Mouse (Mus musculus): Measurements from ENCODE around the gene Thyn1. TPM values are rescaled to one million over a fixed set of nuclear protein-coding genes. Genes with fewer than 3 reads are reported as not detected.

Thyn1 gene
- polyA plus RNA-seq, 1 experiment from 2014 or later, result 39.3 TPM

DNA sequence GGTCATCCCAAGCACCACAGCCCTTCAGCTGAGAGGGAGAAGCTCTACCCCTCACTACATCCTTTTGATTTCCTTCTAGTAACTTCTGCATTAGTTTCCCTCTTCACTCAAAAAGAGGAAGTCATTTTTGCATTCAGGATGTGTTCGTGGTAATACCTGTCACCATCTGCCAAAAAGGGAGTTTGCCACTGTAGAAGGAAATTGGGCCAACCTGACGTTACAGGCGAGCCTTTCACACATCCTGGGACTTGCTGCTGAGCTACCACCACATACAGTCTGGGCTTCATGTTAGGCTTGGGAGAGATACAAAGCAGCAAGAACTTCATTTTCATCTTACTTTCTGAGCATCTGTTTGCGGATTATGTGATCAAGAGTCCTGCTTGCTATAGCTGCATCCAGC lies 24.2 kb downstream of the Thyn1 start:
- no peak for ATAC-seq (ENCODE audit: low read depth)
- H3K9ac ChIP-seq (ENCODE audit: low read depth, low read length), result no peak overlapping the region
- H3K4me3 ChIP-seq (ENCODE audit: low read depth, low read length), result no peak overlapping the region
- 0 out of 2 replicates have a peak, but pooled peaks cover 2% of the 10 kb centered on the region for H3K36me3 ChIP-seq (ENCODE audit: control insufficient read depth, insufficient read depth)
- 47% methylated on average over 4 of the region's 4 CpGs for WGBS (ENCODE audit: insufficient replicate concordance)
- no peak overlapping the region for H3K4me2 ChIP-seq (ENCODE audit: low read depth, low read length)
- no peaks in the 10 kb centered on the region for H3K27me3 ChIP-seq (ENCODE audit: control insufficient read depth, insufficient read depth, low read depth, low read length)
- H3K27ac ChIP-seq (ENCODE audit: low read length), result no peak overlapping the region
- no peaks in the 10 kb centered on the region for H3K9me3 ChIP-seq (replicated peaks; ENCODE audit: control insufficient read depth, low read length)
- peaks cover 12% of the 10 kb centered on the region for H3K4me1 ChIP-seq (ENCODE audit: control insufficient read depth, low read depth, low read length)

DNA sequence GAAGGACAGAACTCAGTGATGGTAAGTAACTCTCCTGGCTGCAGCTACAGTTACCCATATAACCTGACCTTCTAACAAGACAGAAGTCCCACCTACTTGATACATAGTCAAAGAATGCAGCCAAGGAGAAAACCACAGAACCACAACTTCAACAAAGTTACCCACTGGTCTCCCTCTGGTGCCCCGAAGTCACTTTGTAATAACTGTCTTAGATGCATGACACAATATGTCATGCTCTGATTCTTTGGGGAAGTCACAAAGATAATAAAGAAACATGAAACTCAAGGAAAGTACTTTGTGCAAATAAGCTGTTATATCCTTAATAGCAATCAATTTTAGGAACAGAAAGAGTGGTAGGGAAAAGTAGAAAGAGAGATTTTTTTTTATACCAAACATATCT lies 27.2 kb downstream of the Thyn1 start:
- Histone ChIP-seq H3K36me3 (ENCODE audit: control insufficient read depth, insufficient read depth) (no peaks in the 10 kb centered on the region), H3K9me3 (replicated peaks; ENCODE audit: control insufficient read depth, low read length) (no peaks in the 10 kb centered on the region), H3K4me2 (ENCODE audit: low read depth, low read length) (no peak overlapping the region), H3K4me3 (ENCODE audit: low read depth, low read length) (no peak overlapping the region), H3K4me1 (ENCODE audit: control insufficient read depth, low read depth, low read length) (peaks cover 20% of the 10 kb centered on the region), H3K9ac (ENCODE audit: low read depth, low read length) (no peak overlapping the region), H3K27ac (ENCODE audit: low read length) (no peak overlapping the region), H3K27me3 (ENCODE audit: control insufficient read depth, insufficient read depth, low read depth, low read length) (no peaks in the 10 kb centered on the region)
- no peak for ATAC-seq (ENCODE audit: low read depth)
- whole genome bisulfite sequencing (ENCODE audit: insufficient replicate concordance), result 17% methylated on average over 1 of the region's 1 CpGs

DNA sequence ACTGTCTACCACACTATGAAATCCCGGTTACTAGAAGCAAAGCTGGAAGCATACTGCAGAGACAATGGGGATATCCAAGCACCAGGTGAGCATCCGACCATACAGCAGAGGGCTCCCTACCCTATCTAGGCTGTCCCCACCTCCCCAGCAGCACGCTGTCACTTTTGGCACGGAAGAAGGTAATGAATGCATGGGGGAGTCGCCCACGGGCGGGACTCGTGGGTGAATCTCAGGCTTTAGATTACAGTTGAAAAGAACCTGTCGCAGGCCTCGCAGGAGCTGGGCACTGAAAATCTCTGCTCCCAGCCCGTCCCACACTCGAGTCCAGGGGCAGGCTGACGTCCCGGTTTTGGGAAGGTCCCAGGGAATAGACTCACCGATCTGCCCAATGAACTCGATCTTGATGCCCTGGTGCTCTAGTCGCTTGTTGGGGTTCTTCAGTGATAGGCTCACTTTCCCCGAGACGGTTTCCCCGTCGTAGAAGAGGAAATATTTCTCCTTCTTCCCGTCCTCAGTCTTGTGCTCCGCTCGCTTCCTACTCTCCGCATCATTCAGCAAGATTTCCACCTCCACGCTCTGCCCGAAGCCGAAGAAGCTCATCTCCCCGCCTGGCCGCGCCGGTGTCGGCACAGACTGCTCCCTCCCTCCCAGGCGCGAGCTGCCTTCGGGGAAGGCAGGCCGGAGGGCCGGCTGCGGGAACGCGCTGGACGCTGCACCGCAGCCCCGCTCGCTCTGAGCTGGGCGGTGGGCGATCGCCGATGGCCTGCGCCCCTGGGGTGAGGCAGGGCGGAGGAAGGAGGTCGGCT lies 29.7 kb downstream of the Thyn1 start:
- under 1% methylated on average over 52 of the region's 52 CpGs for WGBS (ENCODE audit: insufficient replicate concordance)
- peak overlapping the region; percentile 89 for H3K9ac ChIP-seq (ENCODE audit: low read depth, low read length)

DNA sequence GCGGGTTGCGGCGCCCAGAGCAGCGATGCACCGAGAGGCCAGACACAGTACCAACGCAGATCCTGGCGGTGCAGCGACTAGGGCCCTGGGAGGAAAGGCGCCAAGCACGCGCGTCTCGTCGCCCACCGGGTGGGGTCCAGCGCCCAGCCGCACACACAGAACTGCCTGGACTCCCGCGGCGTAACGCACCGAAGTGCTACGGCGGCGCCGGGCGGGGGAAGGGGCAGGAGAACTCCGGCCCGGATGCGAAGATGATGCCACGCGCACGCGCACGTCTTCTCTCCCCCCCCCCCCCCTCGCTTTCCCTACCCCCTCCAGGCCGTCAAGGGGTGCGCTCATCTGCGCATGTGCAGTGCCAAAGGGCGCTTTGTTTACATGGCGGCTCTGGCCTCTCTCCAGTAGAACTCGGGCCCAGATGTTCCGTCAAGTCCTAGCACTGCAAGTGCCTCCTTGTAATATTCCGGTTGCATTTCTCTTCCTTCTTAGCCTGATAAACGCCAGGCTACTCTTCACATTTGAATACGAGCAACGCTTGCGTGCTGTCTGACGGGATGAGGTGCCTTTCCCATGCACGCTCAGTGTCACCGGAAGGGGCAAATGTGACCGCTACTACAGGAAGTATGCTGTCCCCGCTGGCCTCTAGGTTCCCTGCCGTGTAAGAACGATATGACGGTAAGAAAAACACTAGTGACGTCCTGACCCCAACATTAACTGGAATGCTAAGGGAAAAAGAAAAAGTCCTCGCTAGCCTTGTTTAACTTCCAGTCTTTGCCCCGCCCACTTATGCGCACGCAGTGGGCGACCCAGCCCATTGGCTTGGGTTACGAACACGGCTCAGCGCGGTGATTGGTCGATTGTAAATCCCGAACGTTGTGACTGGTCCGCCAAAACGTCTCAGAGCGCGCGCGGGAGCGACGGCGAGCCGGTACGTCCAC lies 30.6 kb downstream of the Thyn1 start, which contains the start of the genes Vps26b and Ncapd3:
Gene Vps26b, minus strand, starts transcription at position 238 of the 935 bp plus-strand sequence.
Gene Ncapd3, plus strand, starts transcription at position 348 of the 935 bp plus-strand sequence.
- Histone ChIP-seq H3K9ac (ENCODE audit: low read depth, low read length) (peak within 1 kb of the TSS; percentile 89), H3K36me3 (ENCODE audit: control insufficient read depth, insufficient read depth) (peaks cover 3% of the 10 kb centered on the region), H3K9me3 (replicated peaks; ENCODE audit: control insufficient read depth, low read length) (no peaks in the 10 kb centered on the region), H3K4me1 (ENCODE audit: control insufficient read depth, low read depth, low read length) (peaks cover 29% of the 10 kb centered on the region), H3K27me3 (ENCODE audit: control insufficient read depth, insufficient read depth, low read depth, low read length) (no peaks in the 10 kb centered on the region), H3K4me2 (ENCODE audit: low read depth, low read length) (peak within 1 kb of the TSS; percentile 88), H3K27ac (ENCODE audit: low read length) (peak within 1 kb of the TSS; percentile 82), H3K4me3 (ENCODE audit: low read depth, low read length) (peak within 1 kb of the TSS; percentile 90)
- peak; percentile 93 for ATAC-seq (ENCODE audit: low read depth)
- under 1% methylated on average over 75 of the region's 80 CpGs for WGBS (ENCODE audit: insufficient replicate concordance)

More for the DNA sequence above, 29.7 kb downstream of the Thyn1 start:
- peak overlapping the region; percentile 88 for H3K4me2 ChIP-seq (ENCODE audit: low read depth, low read length)
- peaks cover under 1% of the 10 kb centered on the region; the same call in 1 of the 2 replicates for H3K36me3 ChIP-seq (ENCODE audit: control insufficient read depth, insufficient read depth)
- peak; percentile 25 for ATAC-seq (ENCODE audit: low read depth)
- peak overlapping the region; percentile 90 for H3K4me3 ChIP-seq (ENCODE audit: low read depth, low read length)
- no peaks in the 10 kb centered on the region for H3K27me3 ChIP-seq (ENCODE audit: control insufficient read depth, insufficient read depth, low read depth, low read length)
- peaks cover 29% of the 10 kb centered on the region for H3K4me1 ChIP-seq (ENCODE audit: control insufficient read depth, low read depth, low read length)
- H3K9me3 ChIP-seq (replicated peaks; ENCODE audit: control insufficient read depth, low read length), result no peaks in the 10 kb centered on the region
- H3K27ac ChIP-seq (ENCODE audit: low read length), result peak overlapping the region; percentile 82

DNA sequence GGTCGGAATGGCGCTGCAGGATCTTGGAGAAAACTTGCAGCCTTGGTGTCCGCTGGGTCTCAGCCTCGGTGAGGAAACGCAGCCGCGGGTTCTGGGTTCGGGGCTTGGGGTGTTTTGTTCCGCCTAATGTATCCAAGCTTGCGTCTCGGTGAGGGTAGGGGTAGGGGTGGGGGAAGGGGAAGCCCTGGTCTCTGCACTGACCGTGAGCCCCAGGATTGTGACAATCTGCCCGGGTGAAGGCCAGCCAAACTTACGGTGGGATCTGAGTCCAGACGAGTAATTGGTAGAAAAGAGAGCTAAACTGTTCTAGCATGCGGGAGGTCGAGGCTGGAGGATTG lies 31.2 kb downstream of the Thyn1 start:
- peak overlapping the region; percentile 90 for H3K4me3 ChIP-seq (ENCODE audit: low read depth, low read length)
- no peaks in the 10 kb centered on the region for H3K27me3 ChIP-seq (ENCODE audit: control insufficient read depth, insufficient read depth, low read depth, low read length)
- H3K4me1 ChIP-seq (ENCODE audit: control insufficient read depth, low read depth, low read length), result peaks cover 29% of the 10 kb centered on the region
- peak; percentile 8 for ATAC-seq (ENCODE audit: low read depth)
- peaks cover 3% of the 10 kb centered on the region for H3K36me3 ChIP-seq (ENCODE audit: control insufficient read depth, insufficient read depth)
- H3K9ac ChIP-seq (ENCODE audit: low read depth, low read length), result peak overlapping the region; percentile 84
- no peaks in the 10 kb centered on the region for H3K9me3 ChIP-seq (replicated peaks; ENCODE audit: control insufficient read depth, low read length)
- H3K27ac ChIP-seq (ENCODE audit: low read length), result peak overlapping the region; percentile 56
- H3K4me2 ChIP-seq (ENCODE audit: low read depth, low read length), result peak overlapping the region; percentile 73
- under 1% methylated on average over 17 of the region's 17 CpGs for WGBS (ENCODE audit: insufficient replicate concordance)

DNA sequence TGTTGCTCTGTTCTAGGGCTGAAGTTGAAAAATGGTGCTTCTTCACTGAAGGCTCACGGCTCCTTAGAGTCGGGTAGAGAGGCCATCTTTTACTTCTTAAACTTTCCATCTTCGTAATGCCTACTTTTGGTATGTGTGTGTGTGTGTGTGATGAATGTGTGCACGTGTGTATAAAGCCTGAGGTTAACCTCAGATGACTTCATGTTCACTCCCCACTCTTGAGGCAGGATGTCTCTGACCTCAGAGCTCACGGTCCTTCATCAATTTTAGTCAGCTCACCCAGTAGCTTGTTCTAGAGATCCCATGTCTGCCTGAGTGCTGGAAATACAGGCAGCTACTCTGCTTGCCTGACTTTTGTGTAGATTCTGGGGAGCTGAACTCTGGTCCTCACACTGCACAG lies 44.4 kb downstream of the Thyn1 start:
- 78% methylated on average over 5 of the region's 5 CpGs for WGBS (ENCODE audit: insufficient replicate concordance)
- Histone ChIP-seq H3K27me3 (ENCODE audit: control insufficient read depth, insufficient read depth, low read depth, low read length) (no peaks in the 10 kb centered on the region), H3K9ac (ENCODE audit: low read depth, low read length) (no peak overlapping the region), H3K4me1 (ENCODE audit: control insufficient read depth, low read depth, low read length) (no peaks in the 10 kb centered on the region), H3K27ac (ENCODE audit: low read length) (no peak overlapping the region), H3K36me3 (ENCODE audit: control insufficient read depth, insufficient read depth) (peaks cover 73% of the 10 kb centered on the region), H3K9me3 (replicated peaks; ENCODE audit: control insufficient read depth, low read length) (no peaks in the 10 kb centered on the region), H3K4me2 (ENCODE audit: low read depth, low read length) (no peak overlapping the region), H3K4me3 (ENCODE audit: low read depth, low read length) (no peak overlapping the region)
- ATAC-seq (ENCODE audit: low read depth), result no peak

DNA sequence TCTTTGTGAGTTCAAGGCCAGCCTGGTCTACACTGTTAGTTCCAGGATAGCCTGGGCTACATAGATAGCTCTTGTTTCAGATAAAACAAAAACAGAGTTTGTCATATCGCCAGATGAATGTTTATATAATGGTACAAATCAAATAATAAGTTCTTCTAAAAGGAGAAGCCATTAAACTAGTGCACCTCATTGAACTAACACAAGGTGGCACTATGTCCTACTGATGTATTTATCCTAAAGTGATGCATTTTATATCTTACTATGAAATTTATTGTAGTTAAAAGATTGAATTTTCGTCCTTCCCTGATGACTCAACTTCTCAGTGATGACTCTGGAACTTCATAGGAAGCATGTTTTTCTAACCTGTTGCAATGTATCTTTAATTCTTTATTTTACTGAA lies 50.0 kb downstream of the Thyn1 start:
- H3K9me3 ChIP-seq (replicated peaks; ENCODE audit: control insufficient read depth, low read length), result no peaks in the 10 kb centered on the region
- H3K4me2 ChIP-seq (ENCODE audit: low read depth, low read length), result no peak overlapping the region
- 71% methylated on average over 2 of the region's 2 CpGs for WGBS (ENCODE audit: insufficient replicate concordance)
- H3K4me1 ChIP-seq (ENCODE audit: control insufficient read depth, low read depth, low read length), result no peaks in the 10 kb centered on the region
- H3K36me3 ChIP-seq (ENCODE audit: control insufficient read depth, insufficient read depth), result peaks cover 76% of the 10 kb centered on the region
- no peak overlapping the region for H3K4me3 ChIP-seq (ENCODE audit: low read depth, low read length)
- H3K27ac ChIP-seq (ENCODE audit: low read length), result no peak overlapping the region
- no peak overlapping the region for H3K9ac ChIP-seq (ENCODE audit: low read depth, low read length)
- H3K27me3 ChIP-seq (ENCODE audit: control insufficient read depth, insufficient read depth, low read depth, low read length), result no peaks in the 10 kb centered on the region
- no peak for ATAC-seq (ENCODE audit: low read depth)
